Mouse (Mus musculus): ENCODE measurements around the gene Cxcl2.

GRCm38 (mm10) chr5:90880335-90880850 is 23.3 kb upstream of the Cxcl2 start:
- TF ChIP-seq CTCF (IDR thresholded peaks at IDR 0.05; ENCODE audit: low read depth, low read length) = no peak
- TF ChIP-seq POLR2A (IDR thresholded peaks at IDR 0.05; ENCODE audit: borderline replicate concordance, low read depth, low read length) = no peak

Data from bone marrow macrophage, adult 2 months (primary cell).